Mouse (Mus musculus) cerebellum, adult 9-11 months (tissue): ENCODE data around the gene C1qtnf5.

Experiments used
- DNase-seq: peaks from one replicate; pipeline ENCODE4 v3.0.0; 2022

C1qtnf5 gene

DNA sequence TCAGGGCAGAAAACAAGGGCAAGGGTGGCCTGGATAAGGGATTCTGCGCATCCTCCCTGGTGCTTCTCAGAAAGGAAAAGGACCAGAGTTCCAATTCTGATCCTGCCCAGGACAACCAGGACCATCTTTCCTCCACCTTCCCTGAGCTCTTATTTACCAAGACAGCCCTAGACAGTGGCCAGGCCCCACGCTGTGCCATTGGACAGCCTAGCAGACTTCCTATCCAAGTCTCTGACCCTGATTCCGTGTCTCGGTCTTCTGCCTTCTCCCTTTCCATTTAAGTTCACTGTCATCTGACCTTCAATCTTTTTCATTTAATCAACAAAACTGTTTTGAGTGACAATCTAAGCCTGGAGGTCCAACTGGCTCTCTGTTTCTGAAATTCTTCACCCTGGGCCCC lies 449 bp upstream of the C1qtnf5 start:
- DNase-seq = no peak

DNA sequence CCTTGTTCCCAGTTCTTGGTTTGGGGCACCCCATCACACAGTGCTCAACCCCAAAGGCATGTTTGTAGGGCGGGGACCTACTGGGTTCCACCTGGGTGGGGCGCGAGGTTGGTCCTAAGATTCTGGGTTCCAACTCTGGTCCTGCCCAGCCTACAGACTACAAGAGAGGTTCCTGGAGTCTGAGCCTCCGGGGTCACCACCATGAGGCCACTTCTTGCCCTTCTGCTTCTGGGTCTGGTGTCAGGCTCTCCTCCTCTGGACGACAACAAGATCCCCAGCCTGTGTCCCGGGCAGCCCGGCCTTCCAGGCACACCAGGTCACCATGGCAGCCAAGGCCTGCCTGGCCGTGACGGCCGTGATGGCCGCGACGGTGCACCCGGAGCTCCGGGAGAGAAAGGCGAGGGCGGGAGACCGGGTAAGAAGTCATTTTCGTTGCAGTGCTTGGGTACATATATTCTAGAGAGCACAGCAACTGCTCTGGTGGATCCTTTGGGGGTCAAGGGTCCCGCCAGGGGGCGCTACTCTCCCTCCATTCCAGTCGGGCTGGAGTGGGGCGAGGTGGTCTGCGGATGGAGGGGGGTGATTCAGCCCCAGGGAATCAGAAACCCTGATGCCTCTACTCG lies 623 bp downstream of the C1qtnf5 start:
- no peak for DNase-seq

DNA sequence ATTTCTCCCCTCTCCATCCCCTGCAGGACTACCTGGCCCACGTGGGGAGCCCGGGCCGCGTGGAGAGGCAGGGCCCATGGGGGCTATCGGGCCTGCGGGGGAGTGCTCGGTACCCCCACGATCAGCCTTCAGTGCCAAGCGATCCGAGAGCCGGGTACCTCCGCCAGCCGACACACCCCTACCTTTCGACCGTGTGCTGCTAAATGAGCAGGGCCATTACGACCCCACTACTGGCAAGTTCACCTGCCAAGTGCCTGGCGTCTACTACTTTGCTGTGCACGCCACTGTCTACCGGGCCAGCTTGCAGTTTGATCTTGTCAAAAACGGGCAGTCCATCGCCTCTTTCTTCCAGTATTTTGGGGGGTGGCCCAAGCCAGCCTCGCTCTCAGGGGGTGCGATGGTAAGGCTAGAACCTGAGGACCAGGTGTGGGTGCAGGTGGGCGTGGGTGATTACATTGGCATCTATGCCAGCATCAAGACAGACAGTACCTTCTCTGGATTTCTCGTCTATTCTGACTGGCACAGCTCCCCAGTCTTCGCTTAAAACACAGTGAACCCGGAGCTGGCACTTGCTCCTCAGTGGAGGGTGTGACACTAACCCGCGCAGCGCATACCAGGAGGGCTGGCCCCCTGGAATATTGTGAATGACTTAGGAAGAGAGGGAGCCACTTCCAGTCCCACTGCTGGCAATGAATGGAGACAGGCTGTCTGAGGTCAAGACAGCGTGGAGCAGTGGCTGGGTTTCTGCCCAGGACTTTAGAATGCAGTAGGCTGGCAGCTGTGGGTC lies 1.4 kb downstream of the C1qtnf5 start:
- peak; percentile 63 for DNase-seq

DNA sequence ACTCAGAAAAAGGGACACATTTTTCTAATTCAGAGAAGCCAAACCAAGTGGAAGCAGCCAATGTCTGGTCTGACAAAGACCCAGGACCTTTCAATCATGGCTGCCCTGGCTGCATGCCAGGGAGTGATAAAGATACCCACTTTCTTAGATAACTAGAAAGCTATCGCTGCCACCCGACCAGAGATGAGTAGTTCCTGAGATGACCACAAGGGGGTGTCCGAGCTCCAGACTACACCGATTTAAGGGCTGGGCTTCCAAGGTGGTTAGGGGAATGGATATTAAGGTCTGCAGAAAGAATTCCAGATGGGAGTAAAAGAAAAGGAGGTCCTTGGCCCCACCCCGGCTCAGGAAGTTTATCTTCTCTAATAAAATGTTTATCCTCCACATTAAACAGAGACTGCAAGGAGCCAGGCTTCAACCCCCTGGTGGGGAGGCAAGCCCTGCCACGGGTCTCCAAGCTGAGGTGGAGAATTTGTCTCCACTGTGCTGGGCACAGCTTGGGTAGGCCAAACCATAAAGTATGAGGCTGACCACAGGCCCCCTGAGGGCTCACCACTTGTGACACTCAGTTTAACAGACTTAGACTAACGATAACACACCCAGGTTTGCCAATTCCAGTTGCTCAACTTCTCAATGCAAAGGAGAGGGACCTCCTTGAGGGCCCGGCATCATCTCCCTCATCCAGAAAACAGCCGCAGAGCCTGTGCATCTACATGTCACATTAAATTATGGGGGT lies 2.5 kb downstream of the C1qtnf5 start:
- peak; percentile 80 for DNase-seq

DNA sequence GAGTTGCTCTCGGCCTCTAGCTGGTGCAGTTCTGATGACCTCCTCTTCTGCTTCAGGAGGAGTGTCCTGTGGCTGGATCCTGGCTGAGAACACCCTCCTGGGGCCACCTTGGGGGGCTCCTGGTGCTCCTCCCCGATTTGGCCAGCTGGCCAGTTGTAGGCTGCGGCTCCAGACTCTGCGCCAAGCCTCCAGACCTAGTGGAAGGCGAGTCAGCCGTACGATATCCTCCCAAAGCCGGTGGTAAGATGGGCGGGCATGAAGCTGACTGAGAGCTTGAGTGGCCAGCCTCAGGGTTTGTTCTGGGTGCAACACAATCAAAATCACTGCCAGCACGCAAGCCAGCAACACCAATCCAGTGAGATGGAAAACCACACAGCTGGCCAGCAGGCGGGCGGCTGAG lies 4.9 kb downstream of the C1qtnf5 start:
- peak; percentile 42 for DNase-seq

DNA sequence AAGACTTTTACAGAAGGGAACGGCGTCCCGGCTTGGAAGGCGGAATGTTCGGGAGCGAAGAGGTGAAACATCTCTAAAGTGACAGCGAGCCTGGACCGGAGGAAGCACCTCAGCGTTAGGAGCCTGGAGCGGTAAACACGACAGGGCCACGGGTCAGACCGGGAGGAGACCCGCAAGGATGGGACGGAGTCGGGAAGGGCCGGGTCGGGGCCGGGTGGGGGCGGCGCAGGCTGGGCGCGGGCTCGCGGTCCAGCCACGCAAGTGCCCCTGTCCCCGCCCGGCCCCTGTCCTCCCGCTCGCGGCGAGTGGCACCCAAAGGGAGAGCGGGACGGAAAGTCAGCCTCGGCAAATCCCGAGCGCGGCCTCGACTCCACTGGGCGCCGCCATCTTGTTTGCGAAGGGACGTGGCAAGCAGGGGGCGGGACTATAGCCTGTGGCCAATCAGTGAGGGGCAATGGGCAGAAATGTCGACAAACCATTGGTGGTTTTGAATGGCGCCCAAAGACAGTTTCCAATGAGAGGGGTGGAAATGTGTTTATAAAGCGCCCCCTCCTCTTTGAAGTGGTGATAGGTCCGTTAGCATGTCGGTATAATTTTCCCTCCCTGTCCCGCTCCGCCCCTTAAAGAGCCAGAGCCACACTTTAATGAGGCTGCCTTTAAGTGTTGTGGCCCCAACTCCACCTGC lies 6.2 kb downstream of the C1qtnf5 start, which contains the start of the genes Gm49380 and Rnf26:
Gene Gm49380 (minus strand): TSS at position 396 of the 685 bp plus-strand sequence.
Gene Rnf26 (minus strand): TSS at position 413 of the 685 bp plus-strand sequence.
- DNase-seq = peak; percentile 98

DNA sequence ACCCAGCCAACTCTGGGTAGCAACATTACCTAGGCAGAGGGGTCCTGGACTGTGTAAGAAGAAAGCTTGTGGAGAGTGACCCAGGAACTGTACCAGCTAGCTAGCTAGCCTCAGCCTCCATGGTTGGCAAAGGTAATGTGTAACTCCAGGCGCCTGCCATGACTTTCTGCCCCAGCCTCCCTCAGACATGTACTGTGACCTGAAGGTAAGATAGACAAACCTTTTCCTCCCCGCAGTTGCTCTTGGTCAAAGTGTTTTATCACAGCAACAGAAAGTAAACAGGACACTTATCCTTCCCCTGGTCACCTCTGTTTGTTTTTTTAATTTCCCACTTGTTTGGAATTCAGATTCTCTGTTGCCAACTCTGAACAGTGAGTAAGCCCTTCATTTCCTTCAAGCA lies 7.4 kb downstream of the C1qtnf5 start:
- DNase-seq = peak; percentile 39

DNA sequence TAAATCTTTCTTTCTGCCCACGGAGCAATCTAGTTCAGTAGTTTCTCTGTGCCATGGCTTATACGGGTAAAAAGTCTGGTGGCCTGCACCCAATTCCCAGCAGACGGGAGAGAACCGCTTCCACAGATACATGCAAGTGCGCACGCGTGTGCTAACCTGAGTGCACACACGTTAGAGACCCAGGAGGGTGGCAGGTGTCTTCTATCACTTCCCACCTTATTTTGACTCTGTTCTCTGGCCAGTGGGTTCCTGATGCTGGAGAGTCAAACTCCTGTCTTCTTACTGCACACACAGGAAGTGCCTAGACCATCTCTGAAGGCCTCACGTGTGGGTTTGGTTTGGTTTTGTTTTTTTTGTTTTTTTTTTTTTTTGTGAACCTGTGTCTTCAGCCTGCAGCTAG lies 8.6 kb downstream of the C1qtnf5 start:
- DNase-seq = no peak

DNA sequence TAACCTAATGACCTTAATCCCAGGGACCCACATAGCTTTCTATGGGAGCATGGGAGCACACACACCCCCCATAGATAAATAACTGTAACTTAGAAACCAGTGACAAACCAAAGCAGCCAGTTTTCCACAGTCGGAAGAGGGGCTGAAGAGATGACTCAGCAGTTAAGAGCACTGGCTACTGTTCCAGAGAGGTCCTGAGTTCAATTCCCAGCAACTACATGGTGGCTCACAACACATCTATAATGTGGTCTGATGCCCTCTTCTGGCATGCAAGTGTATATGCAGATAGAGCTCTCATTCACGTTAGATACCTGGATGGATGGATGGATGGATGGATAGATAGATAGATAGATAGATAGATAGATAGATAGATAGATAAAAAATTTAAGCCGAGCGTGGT lies 9.1 kb downstream of the C1qtnf5 start:
- no peak for DNase-seq

DNA sequence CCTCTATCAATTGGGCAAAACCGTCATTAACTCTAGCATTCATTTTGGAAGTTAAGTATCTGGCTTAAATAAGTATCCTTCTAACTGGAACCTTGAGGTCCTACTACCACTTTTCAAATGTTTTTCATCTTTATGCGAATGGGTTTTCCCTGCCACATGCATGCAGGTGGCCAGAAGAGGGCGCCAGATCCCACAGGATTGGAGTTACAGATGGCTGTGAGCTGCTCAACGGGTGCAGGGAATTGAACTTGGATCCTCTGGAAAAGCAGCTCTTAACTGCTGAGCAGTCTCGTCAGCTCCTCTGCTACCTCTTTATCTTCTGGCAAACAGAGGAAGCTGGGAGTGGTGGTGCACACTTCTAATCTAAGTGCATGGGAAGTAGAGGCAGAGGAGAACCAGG lies 12.0 kb downstream of the C1qtnf5 start:
- DNase-seq = no peak

DNA sequence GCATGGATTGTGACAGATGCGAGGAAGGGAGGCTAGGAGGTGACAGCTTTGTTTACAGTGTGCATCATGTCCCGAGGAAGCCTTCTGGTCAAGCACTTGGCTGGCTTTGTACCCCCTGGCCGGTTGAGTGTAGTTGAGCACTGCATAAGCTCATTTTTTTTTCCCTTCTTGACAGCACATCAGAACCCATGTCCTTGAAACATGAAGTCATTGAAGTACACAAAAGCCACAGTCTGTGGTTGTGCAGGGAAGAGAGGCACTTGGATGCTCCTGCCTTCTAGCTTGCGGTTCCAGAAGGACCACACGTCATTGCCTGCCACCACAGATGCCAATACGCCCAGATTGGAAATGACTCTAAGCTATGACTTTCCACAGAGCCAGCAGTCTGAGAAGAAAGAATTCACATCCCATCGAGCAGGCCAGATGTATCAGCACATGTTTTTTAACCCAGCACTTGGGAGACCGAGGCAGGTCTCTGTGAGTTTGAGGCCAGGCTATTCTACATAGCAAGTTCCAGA lies 13.0 kb downstream of the C1qtnf5 start:
- DNase-seq = no peak

DNA sequence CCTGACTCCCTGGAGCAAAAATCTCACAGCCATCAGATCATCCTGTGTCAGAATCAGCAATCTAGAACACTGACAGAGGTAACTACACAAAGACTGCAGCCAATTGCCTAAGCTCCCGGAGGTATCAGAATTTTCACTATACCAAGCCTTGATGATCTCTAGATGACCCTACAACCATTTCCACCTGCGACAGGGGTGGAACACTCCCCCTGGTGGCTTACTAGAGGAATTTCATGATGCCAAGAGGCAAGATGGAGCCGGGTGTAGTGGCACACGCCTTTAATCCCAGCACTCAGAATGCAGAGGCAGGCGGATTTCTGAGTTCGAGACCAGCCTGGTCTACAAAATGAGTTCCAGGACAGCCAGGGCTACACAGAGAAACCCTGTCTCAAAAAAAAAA lies 17.3 kb downstream of the C1qtnf5 start:
- DNase-seq = no peak

DNA sequence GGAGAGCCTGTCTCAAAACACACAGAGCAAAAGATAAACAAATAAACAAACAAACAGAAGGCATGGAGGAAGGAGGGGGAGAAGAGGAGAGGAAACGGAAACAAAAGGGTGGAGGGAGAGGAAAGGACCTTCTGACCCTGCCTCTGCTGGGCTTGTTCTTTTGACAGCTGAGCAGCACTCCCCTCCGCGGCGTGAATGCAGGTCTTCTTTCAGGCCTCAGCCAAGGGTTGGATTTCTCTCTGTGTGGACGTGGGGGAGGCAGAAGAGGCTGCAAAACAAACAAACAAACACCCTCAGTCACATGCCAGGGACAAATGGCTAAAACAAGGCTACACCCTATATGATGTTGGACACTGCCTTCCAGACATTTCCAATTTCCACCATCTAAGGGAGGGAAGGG lies 18.0 kb downstream of the C1qtnf5 start:
- no peak for DNase-seq

DNA sequence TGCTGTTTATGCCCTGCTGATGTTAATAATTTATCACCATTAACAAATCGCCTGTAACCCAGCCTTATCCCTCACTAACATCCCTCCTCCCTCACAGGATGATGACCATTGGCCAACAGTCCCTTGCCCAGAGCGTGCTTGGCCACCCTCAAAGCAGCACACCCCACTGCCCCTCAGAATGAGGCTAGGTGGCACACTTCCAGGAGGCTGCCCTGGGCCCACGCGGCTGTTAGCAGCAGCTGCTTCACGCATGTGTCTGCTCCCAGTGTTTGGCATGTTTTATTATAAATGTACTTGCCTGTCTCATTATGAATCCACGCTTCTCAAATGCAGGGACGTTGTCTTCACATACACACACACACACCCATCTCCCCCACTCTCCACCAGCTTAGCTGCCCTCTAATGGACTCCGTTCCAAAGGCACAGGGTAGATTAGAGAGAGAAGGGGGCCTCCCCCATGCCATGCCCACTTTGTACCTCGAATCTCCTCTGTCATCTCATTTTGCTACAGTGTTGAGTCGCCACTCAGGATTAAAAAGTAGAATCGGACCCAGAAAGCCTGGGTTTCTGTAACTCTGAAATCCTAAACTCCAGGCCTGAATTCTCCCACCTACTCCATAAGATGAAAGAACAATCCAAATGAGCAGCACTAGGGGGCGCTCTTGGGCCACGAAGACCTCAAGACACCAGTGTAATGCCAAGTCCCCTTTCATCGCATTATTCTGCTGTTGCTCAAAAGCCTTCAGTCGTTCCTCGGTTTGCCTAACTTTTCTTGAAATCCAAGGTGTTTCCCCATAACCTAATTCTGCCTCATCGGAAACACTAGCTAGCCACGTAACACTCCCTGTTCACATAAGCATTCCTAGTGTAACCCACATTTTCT lies 18.7 kb downstream of the C1qtnf5 start:
- DNase-seq = peak; percentile 83

DNA sequence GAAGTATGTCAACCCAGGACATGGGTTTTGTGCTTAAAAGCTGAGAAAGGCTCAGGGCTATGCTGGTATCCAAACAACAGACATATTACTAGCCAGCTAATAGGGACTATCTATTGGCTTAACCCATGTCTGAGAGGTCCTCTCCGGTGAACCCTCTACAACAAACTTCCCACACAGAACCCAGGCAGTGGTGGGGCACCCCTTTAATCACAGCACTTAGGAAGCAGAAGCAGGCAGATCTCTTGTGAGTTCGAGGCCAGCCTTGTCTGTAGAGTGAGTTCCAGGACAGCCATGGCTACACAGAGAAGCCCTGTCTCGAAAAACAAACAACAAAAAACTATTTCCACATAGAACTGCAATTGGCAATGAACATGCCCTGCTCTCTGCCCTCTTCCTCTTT lies 19.7 kb downstream of the C1qtnf5 start:
- DNase-seq = no peak

DNA sequence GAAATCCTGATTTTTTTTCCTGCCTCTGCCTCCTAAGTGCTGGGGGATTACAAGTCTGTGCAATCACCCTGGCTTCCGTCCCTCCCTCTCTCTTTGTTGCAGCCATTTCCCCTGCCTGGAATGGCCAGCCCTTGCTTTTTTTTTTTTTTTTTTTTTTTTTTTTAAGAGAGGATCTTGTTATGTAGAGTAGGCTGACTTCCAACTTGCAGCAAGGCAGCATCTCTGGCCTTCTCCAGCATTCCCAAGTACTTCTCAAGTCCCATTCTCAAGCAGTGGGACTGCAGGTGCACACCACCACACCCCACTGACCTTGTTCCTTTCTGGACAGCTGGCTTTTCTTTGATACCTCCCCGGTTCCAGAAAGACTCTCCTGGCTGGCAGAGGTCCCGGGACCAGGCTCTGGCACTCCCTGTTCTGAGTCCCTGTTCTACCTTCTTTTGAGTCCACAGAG lies 20.3 kb downstream of the C1qtnf5 start:
- DNase-seq = peak; percentile 44

DNA sequence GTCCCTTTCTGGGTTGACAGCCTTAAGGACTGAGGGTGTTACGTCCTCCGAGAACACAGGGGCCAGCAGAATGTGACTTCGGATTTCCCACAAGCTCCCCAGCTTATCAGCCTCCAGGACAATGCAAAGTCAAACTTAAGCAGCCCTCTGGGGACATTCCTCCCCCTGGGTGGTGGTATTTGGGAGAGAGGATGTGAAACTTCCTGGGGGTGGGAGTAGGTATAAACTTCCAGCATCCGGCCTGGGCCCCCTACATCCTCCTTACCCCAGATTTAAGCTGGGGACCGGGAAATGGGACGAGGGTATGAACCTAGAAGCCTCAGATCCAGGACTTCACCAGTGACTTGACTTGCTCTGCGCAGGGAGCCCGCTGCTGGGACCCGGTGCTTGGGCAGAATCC lies 22.6 kb downstream of the C1qtnf5 start:
- DNase-seq = no peak

DNA sequence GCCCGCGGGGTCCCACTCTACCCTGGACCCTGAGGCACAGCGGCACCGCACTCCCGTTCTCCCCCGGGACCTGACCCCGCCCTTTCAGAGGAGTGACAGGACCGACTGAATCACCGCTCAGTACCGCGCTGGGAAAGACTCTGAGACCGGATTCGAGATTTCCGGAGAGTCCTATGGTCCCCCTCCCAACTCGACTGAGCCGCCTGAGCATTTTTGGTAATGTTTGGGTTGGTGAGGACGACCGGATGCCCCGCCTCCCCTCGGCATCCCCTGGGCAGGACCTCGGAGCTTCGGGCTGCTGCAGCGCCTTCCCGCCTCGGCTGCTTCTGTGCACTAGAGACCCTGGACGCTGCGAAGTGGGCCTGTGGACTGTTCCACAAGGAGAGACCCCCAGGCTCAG lies 23.0 kb downstream of the C1qtnf5 start:
- no peak for DNase-seq

DNA sequence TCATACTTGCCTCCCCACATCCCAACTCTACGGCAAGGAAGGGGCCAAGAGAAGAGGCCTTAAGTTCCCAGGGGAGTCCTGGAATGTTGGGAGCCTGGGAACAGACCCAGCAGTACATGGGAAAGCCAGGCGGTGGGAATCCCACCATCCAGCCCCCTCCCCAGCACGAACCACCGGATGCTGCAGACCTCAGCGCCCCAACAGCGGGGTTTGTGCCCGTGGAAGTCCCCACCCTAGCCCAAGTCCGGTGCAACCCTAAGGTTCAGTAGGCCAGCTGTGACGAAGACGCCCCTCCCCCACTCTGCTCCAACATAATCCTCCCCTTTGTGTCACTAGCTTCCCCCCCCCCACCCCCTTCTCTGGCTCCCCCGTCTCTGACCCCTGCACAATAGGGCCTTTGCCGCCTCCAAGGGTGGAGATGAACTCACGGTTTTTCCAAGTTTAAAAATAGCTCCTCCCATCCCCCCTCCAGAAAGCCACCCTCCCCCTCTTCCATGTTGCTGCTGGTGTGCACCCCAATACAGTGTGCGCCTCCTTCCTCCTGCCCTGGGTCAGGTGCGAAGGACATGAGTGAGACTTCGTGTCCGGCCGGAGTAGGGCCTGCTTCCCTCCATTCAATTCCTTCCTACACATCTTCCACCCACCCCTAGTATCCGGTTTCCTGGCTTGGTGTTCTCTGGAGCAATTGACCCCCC lies 23.7 kb downstream of the C1qtnf5 start:
- DNase-seq = peak; percentile 63

DNA sequence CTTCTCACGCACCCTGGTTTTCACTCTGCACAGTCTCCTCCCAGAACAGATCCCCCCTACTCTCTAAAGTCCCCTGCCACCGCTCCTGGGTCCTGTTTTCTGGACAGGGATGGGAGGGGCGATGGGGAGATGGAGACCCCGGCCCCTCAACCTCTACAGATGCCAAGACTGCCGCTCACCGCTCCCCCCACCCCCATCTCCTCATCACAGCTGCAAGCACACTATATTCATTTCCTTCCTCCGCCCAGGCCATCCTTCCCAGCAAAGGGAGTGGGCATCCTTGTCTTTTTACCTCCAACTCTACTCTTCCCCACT lies 24.2 kb downstream of the C1qtnf5 start:
- no peak for DNase-seq

DNA sequence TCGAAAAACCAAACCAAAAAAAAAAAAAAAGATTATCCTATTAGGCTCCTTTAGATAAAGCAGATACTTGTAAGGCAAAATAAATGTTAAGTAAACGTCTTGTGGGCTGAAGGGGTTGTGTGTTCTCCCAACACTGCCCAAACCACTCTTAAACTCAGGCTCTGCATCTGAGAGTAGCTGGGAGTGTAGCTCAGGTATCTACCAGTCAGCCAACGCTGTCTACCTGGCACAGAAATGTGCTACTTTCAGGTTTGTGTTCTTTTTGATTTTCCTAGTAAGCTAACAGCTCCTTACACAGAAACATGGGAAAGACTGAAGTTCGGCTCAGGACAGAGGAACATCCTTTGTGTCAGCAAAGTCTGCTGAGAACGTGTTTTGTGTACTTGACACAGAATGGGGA lies 25.2 kb downstream of the C1qtnf5 start:
- no peak for DNase-seq
